Mouse (Mus musculus): ENCODE data around the gene Pnck.

GRCm38 (mm10) chrX:73660284-73660665, 358 bp upstream of the Pnck start:
- TF ChIP-seq GATA1 (IDR thresholded peaks at IDR 0.05; ENCODE audit: borderline replicate concordance, low read length) (no peak), FLI1 (IDR thresholded peaks at IDR 0.05; ENCODE audit: low read length) (no peak)

All from megakaryocyte, embryonic 14.5 days (primary cell).